Mouse (Mus musculus) bone marrow macrophage, adult 2 months (primary cell): Measurements from ENCODE around the gene Cdyl.

Experiments
- CTCF ChIP-seq: IDR thresholded peaks from 2 replicates; pipeline ENCODE4 v1.5.1; 2012; ENCODE audit warnings: low read depth, mild to moderate bottlenecking, low read length, moderate library complexity
- POLR2A ChIP-seq: IDR thresholded peaks from 2 replicates; pipeline ENCODE4 v1.6.1; 2012; ENCODE audit warnings: mild to moderate bottlenecking, low read depth, low read length, borderline replicate concordance

DNA sequence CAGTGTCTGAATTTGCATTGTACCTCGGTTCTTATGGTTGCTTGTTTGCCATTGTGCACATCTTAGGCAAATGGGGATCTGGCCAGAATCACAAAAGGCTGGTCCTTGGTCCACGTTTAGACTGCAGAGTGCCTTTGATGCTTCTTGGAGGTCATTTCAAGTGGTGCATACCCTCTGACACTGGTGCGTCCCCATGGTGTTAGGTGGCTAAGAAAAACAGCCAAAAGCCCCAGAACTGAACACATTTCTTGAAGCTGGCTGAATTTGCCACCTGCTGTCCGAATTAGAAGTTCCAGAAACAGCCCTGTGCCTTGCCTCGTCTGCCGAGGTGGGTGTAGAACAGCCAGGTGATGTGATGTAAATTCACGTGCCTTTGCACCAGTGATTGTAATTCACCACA, 197.9 kb downstream of the Cdyl start:
- TF ChIP-seq CTCF, result no peak
- no peak for TF ChIP-seq POLR2A
